Mouse (Mus musculus): ENCODE data around the gene Syne1. TPM values are rescaled to one million over a fixed set of nuclear protein-coding genes. Genes with fewer than 3 reads are reported as not detected.

Syne1 gene
- polyA plus RNA-seq, 1 experiment from 2014 or later, result 6.2 TPM

DNA sequence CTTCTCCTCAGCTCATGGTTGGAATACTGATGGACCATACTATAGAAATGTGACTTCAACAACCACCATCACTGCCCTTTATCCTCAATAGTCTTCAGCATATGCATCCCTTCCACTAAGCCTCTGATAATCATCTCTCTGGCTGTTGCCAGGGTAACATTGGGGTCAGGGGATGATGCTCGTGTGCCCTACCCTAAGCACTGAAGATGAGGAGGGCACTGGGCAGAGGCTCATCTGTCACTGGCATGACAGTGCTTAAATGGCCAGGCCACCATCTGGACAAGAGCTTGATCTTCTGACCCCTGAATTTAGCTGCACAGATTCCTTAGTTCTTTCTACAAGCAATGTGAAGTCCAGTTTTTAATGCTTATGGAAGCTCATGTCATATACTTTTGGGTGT lies 534.1 kb downstream of the Syne1 start:
- Histone ChIP-seq H3K4me1 (ENCODE audit: insufficient read depth, low read depth, low read length) (no peaks in the 10 kb centered on the region), H3K27me3 (replicated peaks; ENCODE audit: insufficient read depth, low read length) (no peaks in the 10 kb centered on the region), H3K4me2 (replicated peaks; ENCODE audit: low read depth, low read length) (no peak overlapping the region), H3K27ac (ENCODE audit: low read length) (no peak overlapping the region), H3K9me3 (ENCODE audit: low read length) (no peaks in the 10 kb centered on the region), H3K4me3 (ENCODE audit: low read depth, low read length) (no peak overlapping the region), H3K36me3 (ENCODE audit: insufficient read depth, low read length) (no peaks in the 10 kb centered on the region), H3K9ac (replicated peaks; ENCODE audit: low read depth) (no peak overlapping the region)
- DNase-seq (ENCODE audit: low spot score) (no peak), ATAC-seq (no peak)
- TF ChIP-seq EP300 (IDR thresholded peaks at IDR 0.05) (no peak), CTCF (IDR thresholded peaks at IDR 0.05) (no peak)
- WGBS, result 33% methylated on average over 1 of the region's 1 CpGs

DNA sequence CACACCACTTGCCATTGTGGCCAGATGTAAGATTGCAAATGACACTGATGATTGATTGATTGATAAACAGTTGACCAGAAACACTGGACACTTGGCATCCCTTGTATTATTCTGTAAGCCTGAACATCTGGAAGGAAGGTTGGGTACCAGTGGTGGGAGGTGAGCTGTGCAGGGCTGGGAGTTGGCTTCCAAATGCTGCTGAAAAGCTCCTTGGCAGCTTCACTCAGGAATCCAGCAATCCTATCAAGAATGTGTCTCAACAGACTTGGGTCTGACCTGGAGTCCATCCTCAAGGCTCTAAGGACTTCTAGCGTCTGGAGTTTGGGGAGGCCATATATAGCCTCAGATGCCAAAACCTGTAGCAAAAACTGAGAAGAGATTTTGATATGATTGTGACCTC lies 536.3 kb downstream of the Syne1 start:
- DNase-seq (ENCODE audit: low spot score), result no peak
- no peak for TF ChIP-seq EP300 (IDR thresholded peaks at IDR 0.05)
- no peak for TF ChIP-seq CTCF (IDR thresholded peaks at IDR 0.05)
- no peaks in the 10 kb centered on the region for H3K9me3 ChIP-seq (ENCODE audit: low read length)
- WGBS, result 88% methylated on average over 1 of the region's 1 CpGs
- no peaks in the 10 kb centered on the region for H3K4me1 ChIP-seq (ENCODE audit: insufficient read depth, low read depth, low read length)
- H3K36me3 ChIP-seq (ENCODE audit: insufficient read depth, low read length), result no peaks in the 10 kb centered on the region
- H3K27me3 ChIP-seq (replicated peaks; ENCODE audit: insufficient read depth, low read length), result no peaks in the 10 kb centered on the region
- no peak for ATAC-seq
- no peak overlapping the region for H3K9ac ChIP-seq (replicated peaks; ENCODE audit: low read depth)
- H3K27ac ChIP-seq (ENCODE audit: low read length), result no peak overlapping the region
- H3K4me2 ChIP-seq (replicated peaks; ENCODE audit: low read depth, low read length), result no peak overlapping the region
- H3K4me3 ChIP-seq (ENCODE audit: low read depth, low read length), result no peak overlapping the region

DNA sequence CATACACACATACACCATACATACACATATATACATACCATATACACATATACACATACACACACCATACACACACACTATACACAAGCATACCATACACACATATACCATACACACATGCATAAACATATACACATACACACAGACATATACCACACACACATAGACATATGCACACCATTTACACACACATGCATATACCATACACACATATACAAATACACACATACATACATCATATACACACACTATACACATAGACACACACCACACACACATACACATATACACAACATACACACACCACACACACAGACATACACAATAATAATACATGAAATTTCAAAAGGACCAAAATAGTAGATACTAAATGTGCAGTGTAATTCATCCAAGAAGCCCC lies 539.3 kb downstream of the Syne1 start:
- no peak overlapping the region for H3K4me3 ChIP-seq (ENCODE audit: low read depth, low read length)
- TF ChIP-seq CTCF (IDR thresholded peaks at IDR 0.05) (no peak), EP300 (IDR thresholded peaks at IDR 0.05) (no peak)
- no peak for DNase-seq (ENCODE audit: low spot score)
- H3K9ac ChIP-seq (replicated peaks; ENCODE audit: low read depth), result no peak overlapping the region
- no peaks in the 10 kb centered on the region for H3K36me3 ChIP-seq (ENCODE audit: insufficient read depth, low read length)
- H3K27ac ChIP-seq (ENCODE audit: low read length), result no peak overlapping the region
- ATAC-seq, result no peak
- no peaks in the 10 kb centered on the region for H3K27me3 ChIP-seq (replicated peaks; ENCODE audit: insufficient read depth, low read length)
- no peaks in the 10 kb centered on the region for H3K4me1 ChIP-seq (ENCODE audit: insufficient read depth, low read depth, low read length)
- no peaks in the 10 kb centered on the region for H3K9me3 ChIP-seq (ENCODE audit: low read length)
- no peak overlapping the region for H3K4me2 ChIP-seq (replicated peaks; ENCODE audit: low read depth, low read length)

DNA sequence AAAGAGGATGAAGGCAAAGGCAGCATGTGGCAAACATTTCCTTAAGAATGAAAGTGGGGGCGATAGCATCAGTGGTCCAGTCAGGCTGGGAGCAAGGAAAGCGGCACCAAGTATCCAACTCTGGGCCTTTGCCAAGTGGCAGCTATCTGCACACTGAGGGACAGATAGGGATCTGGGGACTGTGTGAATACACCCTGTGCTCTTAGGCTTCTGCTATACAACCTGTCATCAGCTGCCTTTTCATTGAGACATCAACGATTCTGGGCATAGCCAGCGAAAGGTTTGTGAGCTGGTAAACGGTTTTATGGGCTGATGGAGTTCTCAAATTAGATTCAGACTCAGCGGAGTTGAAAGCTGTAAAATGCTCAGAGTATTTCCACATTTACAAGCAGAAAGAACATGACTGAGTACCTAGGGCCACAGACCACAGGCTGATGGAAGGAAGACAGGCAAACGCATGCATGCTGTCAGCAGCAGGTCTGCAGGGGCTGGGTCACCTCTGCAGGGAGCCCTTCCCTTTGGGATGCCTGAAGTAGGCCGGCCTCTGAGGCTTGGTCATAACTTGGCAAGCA lies 542.4 kb downstream of the Syne1 start:
- Histone ChIP-seq H3K4me1 (ENCODE audit: insufficient read depth, low read depth, low read length) (no peaks in the 10 kb centered on the region), H3K36me3 (ENCODE audit: insufficient read depth, low read length) (no peaks in the 10 kb centered on the region), H3K9me3 (ENCODE audit: low read length) (no peaks in the 10 kb centered on the region), H3K4me3 (ENCODE audit: low read depth, low read length) (no peak overlapping the region), H3K27me3 (replicated peaks; ENCODE audit: insufficient read depth, low read length) (no peaks in the 10 kb centered on the region), H3K4me2 (replicated peaks; ENCODE audit: low read depth, low read length) (no peak overlapping the region), H3K9ac (replicated peaks; ENCODE audit: low read depth) (no peak overlapping the region), H3K27ac (ENCODE audit: low read length) (no peak overlapping the region)
- DNase-seq (ENCODE audit: low spot score), result no peak
- TF ChIP-seq EP300 (IDR thresholded peaks at IDR 0.05) (no peak), CTCF (IDR thresholded peaks at IDR 0.05) (no peak)
- WGBS, result 80% methylated on average over 8 of the region's 8 CpGs
- no peak for ATAC-seq

DNA sequence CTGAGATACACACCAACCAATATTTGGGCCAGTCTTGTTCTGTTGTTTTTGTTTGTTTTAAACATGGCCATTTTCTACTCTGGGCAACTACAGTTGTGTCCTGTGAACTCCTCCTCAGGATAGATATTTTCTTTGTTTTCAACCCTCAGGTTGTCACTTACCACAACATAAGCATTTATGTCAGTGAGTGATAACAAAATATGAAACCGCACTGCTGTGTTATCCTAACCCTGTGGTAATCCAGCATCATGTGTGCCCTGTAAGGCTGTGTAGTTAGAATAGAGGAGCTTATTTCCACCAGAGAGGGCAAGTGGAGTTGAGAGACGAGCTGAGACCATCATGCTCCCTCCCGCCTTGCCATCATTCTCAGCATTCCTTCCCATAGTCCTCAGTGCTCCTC lies 554.7 kb downstream of the Syne1 start:
- H3K4me1 ChIP-seq (ENCODE audit: insufficient read depth, low read depth, low read length), result no peaks in the 10 kb centered on the region
- H3K9ac ChIP-seq (replicated peaks; ENCODE audit: low read depth), result no peak overlapping the region
- no peak overlapping the region for H3K27ac ChIP-seq (ENCODE audit: low read length)
- no peaks in the 10 kb centered on the region for H3K36me3 ChIP-seq (ENCODE audit: insufficient read depth, low read length)
- no peak for TF ChIP-seq CTCF (IDR thresholded peaks at IDR 0.05)
- TF ChIP-seq EP300 (IDR thresholded peaks at IDR 0.05), result no peak
- no peaks in the 10 kb centered on the region for H3K27me3 ChIP-seq (replicated peaks; ENCODE audit: insufficient read depth, low read length)
- no peak overlapping the region for H3K4me2 ChIP-seq (replicated peaks; ENCODE audit: low read depth, low read length)
- H3K4me3 ChIP-seq (ENCODE audit: low read depth, low read length), result no peak overlapping the region
- DNase-seq (ENCODE audit: low spot score) (no peak), ATAC-seq (no peak)
- no peaks in the 10 kb centered on the region for H3K9me3 ChIP-seq (ENCODE audit: low read length)
- 82% methylated on average over 3 of the region's 3 CpGs for WGBS

DNA sequence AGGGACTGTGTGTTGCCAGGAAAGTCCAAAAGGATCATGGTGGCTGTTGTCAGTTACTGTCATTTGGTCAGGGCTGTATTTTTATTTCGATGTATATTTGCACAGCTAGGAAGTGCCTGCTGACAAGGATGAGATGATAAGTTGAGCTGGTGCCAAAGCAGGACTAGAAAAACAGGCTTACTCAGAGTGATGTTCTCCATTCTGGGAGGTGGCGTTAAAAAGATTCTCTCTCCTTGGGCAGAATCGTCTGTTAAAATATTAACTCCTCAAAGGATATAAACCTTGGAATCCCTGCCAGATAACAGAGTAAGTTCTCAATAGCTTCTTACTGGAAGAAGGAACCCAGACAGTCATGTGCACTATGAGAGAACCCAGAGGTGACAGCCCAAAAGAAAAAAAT lies 557.5 kb downstream of the Syne1 start:
- Histone ChIP-seq H3K4me3 (ENCODE audit: low read depth, low read length) (no peak overlapping the region), H3K27me3 (replicated peaks; ENCODE audit: insufficient read depth, low read length) (no peaks in the 10 kb centered on the region), H3K4me1 (ENCODE audit: insufficient read depth, low read depth, low read length) (no peaks in the 10 kb centered on the region), H3K4me2 (replicated peaks; ENCODE audit: low read depth, low read length) (no peak overlapping the region), H3K9me3 (ENCODE audit: low read length) (no peaks in the 10 kb centered on the region), H3K27ac (ENCODE audit: low read length) (no peak overlapping the region), H3K9ac (replicated peaks; ENCODE audit: low read depth) (no peak overlapping the region), H3K36me3 (ENCODE audit: insufficient read depth, low read length) (no peaks in the 10 kb centered on the region)
- 51% methylated on average over 3 of the region's 3 CpGs for WGBS
- ATAC-seq (no peak), DNase-seq (ENCODE audit: low spot score) (no peak)
- TF ChIP-seq EP300 (IDR thresholded peaks at IDR 0.05) (no peak), CTCF (IDR thresholded peaks at IDR 0.05) (no peak)

DNA sequence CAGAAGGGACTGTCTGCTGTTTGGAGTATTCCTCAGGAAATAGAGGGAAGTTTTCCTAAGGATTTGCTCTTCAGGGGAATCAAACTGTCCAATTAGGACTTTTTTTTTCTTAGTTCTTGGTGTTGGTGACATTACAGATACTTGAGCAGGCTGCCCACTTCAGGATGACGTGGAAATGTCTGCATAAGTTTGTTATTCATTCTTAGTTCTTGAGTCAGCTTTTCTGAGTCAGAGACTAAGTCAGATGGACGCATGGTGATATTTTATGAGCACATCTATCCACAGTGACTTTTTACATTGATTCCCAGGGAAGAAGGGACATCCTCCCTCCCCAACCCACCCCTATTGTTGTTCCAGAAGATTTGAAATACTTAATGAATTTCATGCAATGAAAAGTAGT lies 567.4 kb downstream of the Syne1 start:
- DNase-seq (ENCODE audit: low spot score), result no peak
- Histone ChIP-seq H3K4me2 (replicated peaks; ENCODE audit: low read depth, low read length) (no peak overlapping the region), H3K27me3 (replicated peaks; ENCODE audit: insufficient read depth, low read length) (no peaks in the 10 kb centered on the region), H3K36me3 (ENCODE audit: insufficient read depth, low read length) (no peaks in the 10 kb centered on the region), H3K27ac (ENCODE audit: low read length) (no peak overlapping the region), H3K9ac (replicated peaks; ENCODE audit: low read depth) (no peak overlapping the region), H3K4me1 (ENCODE audit: insufficient read depth, low read depth, low read length) (no peaks in the 10 kb centered on the region), H3K4me3 (ENCODE audit: low read depth, low read length) (no peak overlapping the region), H3K9me3 (ENCODE audit: low read length) (no peaks in the 10 kb centered on the region)
- TF ChIP-seq EP300 (IDR thresholded peaks at IDR 0.05) (no peak), CTCF (IDR thresholded peaks at IDR 0.05) (no peak)
- 48% methylated on average over 2 of the region's 2 CpGs for whole genome bisulfite sequencing
- ATAC-seq, result no peak
